Comparison of ENCODE assay signal across 9 mouse cellular contexts in the genomic region with DNA sequence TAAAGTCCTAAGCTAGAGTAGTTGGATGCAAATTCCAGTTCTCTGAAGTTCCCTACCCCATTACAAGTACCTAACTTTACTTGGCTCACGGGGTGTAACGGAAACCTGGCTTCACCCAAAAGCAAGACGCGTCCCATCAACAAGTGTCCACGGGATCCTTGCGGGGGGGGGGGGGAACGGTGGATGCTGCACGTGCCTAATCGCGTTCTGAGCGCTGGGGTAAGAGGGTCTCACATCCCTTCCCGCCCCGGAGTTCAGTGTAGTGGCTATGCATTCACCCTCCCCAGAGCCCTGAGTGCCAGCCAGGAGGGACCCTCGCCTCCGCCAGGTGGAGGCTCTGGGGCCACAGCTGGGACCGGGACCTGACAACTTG. TPM values are rescaled to one million over a fixed set of nuclear protein-coding genes. Genes with fewer than 3 reads are reported as not detected.
DNase-seq lines count a peak whose midpoint lies in the region; ATAC-seq lines count a peak whose summit lies in the region.
"Had no signal": no experiment of that assay in that cellular context is flagged by ENCODE, and none has a peak within 500 bp of the region (broad histone marks: within the 10 kb centered on the region; RNA-seq: fewer than 3 reads in every experiment).

No protein-coding gene starts in this region.

- H3K4me2 ChIP-seq in heart, embryonic 14.5 days (ENCODE audit: low read length): peak overlapping the region; percentile 98
- peak overlapping the region; percentile 100 for H3K4me2 ChIP-seq in hindbrain, embryonic 11.5 days (replicated peaks; ENCODE audit: low read depth, low read length)
- peak overlapping the region; percentile 99 for H3K4me2 ChIP-seq in midbrain, embryonic 11.5 days

- DNase-seq in heart, postnatal 36 days: no peak
- DNase-seq in Muller cell, postnatal 12 days (ENCODE audit: inconsistent ontology term): peak; percentile 29
- no peak for DNase-seq in hindbrain, embryonic 11.5 days (ENCODE audit: low spot score)
- DNase-seq in midbrain, embryonic 11.5 days (ENCODE audit: low spot score, missing footprints): no peak
- DNase-seq in ovary, postnatal 14 days (ENCODE audit: low spot score): no peak
- DNase-seq in adrenal gland, adult 8-10 months: no peak
- DNase-seq in frontal cortex, postnatal 36 days (ENCODE audit: low spot score in 2 of 2): no peak

- no peak overlapping the region for H3K27ac ChIP-seq in heart, embryonic 14.5 days (replicated peaks in 1 of 2; ENCODE audit: control insufficient read depth in 1 of 2, insufficient read depth in 1 of 2, low read depth in 2 of 2, low read length in 2 of 2)
- no peak overlapping the region for H3K27ac ChIP-seq in hindbrain, embryonic 11.5 days (ENCODE audit: low read depth, low read length)
- no peak overlapping the region for H3K27ac ChIP-seq in midbrain, embryonic 11.5 days (ENCODE audit: low read depth, low read length)

- peak overlapping the region; percentile 71 to 74 for H3K4me3 ChIP-seq in heart, embryonic 14.5 days (ENCODE audit: control insufficient read depth in 1 of 2, insufficient read depth in 1 of 2, low read depth in 1 of 2, low read length in 2 of 2)
- H3K4me3 ChIP-seq in hindbrain, embryonic 11.5 days (ENCODE audit: low read depth, low read length): peak overlapping the region; percentile 79
- peak overlapping the region; percentile 77 for H3K4me3 ChIP-seq in midbrain, embryonic 11.5 days (ENCODE audit: low read depth, low read length)

- intact Hi-C loops in heart, postnatal 36 days (cut with DNase I): loop anchor here (5.0 to 10.0 kb wide), 2 partner anchors 184 to 306 kb away; a partner anchor contains a TSS

- WGBS in heart, embryonic 14.5 days: 1% methylated on average over 16 of the region's 16 CpGs
- 0% methylated on average over 16 of the region's 16 CpGs for WGBS in hindbrain, embryonic 11.5 days
- WGBS in midbrain, embryonic 11.5 days: 1% methylated on average over 16 of the region's 16 CpGs

- no peaks in the 10 kb centered on the region for H3K9me3 ChIP-seq in heart, embryonic 14.5 days (ENCODE audit: control insufficient read depth, low read length)
- no peaks in the 10 kb centered on the region for H3K9me3 ChIP-seq in hindbrain, embryonic 11.5 days (ENCODE audit: control insufficient read depth, low read length)
- no peaks in the 10 kb centered on the region for H3K9me3 ChIP-seq in midbrain, embryonic 11.5 days (ENCODE audit: control insufficient read depth, low read length)

- H3K36me3 ChIP-seq in heart, embryonic 14.5 days (ENCODE audit: control insufficient read depth, insufficient read depth, low read length): no peaks in the 10 kb centered on the region
- H3K36me3 ChIP-seq in hindbrain, embryonic 11.5 days (ENCODE audit: control insufficient read depth, insufficient read depth, low read length): no peaks in the 10 kb centered on the region
- no peaks in the 10 kb centered on the region for H3K36me3 ChIP-seq in midbrain, embryonic 11.5 days (ENCODE audit: control insufficient read depth, insufficient read depth, low read length)

- peaks cover 2 to 3% of the 10 kb centered on the region in 2 experiments; a peak in 3 of 4 replicates for H3K4me1 ChIP-seq in heart, embryonic 14.5 days (ENCODE audit: control insufficient read depth in 2 of 2, insufficient read depth in 2 of 2, low read length in 2 of 2)
- no peaks in the 10 kb centered on the region; the same call in 1 of the 2 replicates for H3K4me1 ChIP-seq in hindbrain, embryonic 11.5 days (replicated peaks; ENCODE audit: control insufficient read depth, insufficient read depth, low read length)
- peaks cover 4% of the 10 kb centered on the region for H3K4me1 ChIP-seq in midbrain, embryonic 11.5 days (ENCODE audit: control insufficient read depth, insufficient read depth, low read length)

- peak overlapping the region; percentile 75 for H3K9ac ChIP-seq in heart, embryonic 14.5 days (ENCODE audit: low read length)
- peak overlapping the region; percentile 49 for H3K9ac ChIP-seq in hindbrain, embryonic 11.5 days (ENCODE audit: low read depth, low read length)
- H3K9ac ChIP-seq in midbrain, embryonic 11.5 days (ENCODE audit: low read length): peak overlapping the region; percentile 65

- ATAC-seq in heart, embryonic 14.5 days (ENCODE audit: insufficient number of reproducible peaks, insufficient read depth, low FRiP score, low read depth): no peak
- peak; percentile 48; the same call in 1 of the 2 replicates for ATAC-seq in hindbrain, embryonic 11.5 days (ENCODE audit: low FRiP score)
- peak; percentile 56 for ATAC-seq in midbrain, embryonic 11.5 days (ENCODE audit: low FRiP score)

- H3K27me3 ChIP-seq in heart, embryonic 14.5 days (ENCODE audit: control insufficient read depth, insufficient read depth, low read length): no peaks in the 10 kb centered on the region
- peaks cover 8% of the 10 kb centered on the region for H3K27me3 ChIP-seq in hindbrain, embryonic 11.5 days (ENCODE audit: control insufficient read depth, insufficient read depth, low read length)
- peaks cover 13% of the 10 kb centered on the region for H3K27me3 ChIP-seq in midbrain, embryonic 11.5 days (ENCODE audit: control insufficient read depth, insufficient read depth, low read length)
- H3K27me3 ChIP-seq: Patski had no signal

RNA-seq across cellular contexts. Expression of a gene that starts 0.8 kb away (rescaled TPM):
- polyA plus RNA-seq in heart, embryonic 14.5 days (2014; fragmentation: Nextera tagmentation; extraction: Ambion mirVana): 5.7 and 6.6 TPM in 2 replicates
- 1 to 10 TPM; 5.4 to 5.9 TPM for total RNA-seq in heart, postnatal 36 days (2021)
- 2.8 and 3.2 TPM in 2 replicates for polyA plus RNA-seq in hindbrain, embryonic 11.5 days (2014; fragmentation: Nextera tagmentation; extraction: Ambion mirVana)
- polyA plus RNA-seq in midbrain, embryonic 11.5 days (2014; fragmentation: Nextera tagmentation; extraction: Ambion mirVana): 2.1 and 2.9 TPM in 2 replicates
- total RNA-seq in adrenal gland, adult 8-10 months (2022): 10 to 100 TPM; 54.1 to 98.5 (median 75.2) TPM
